Mouse (Mus musculus) limb, embryonic 11.5 days (tissue): ENCODE data around the gene Slc39a11. TPM values are rescaled to one million over a fixed set of nuclear protein-coding genes. Genes with fewer than 3 reads are reported as not detected.

ENCODE experiments used
- ATAC-seq: fragments of 200-750 bp; cut with Nextera tagmentation; 2 replicates; pipeline ENCODE4 v1.8.0; 2017; ENCODE audit warnings: low read depth; ENCODE audit not compliant: insufficient number of reproducible peaks, low FRiP score, low TSS enrichment
- DNase-seq: peaks from one replicate; pipeline ENCODE4 v3.0.0-alpha.2; 2015; ENCODE audit warnings: low spot score
- H3K27ac ChIP-seq: fragments of 300-500 bp; sonication (generic); replicated peaks from 2 replicates; pipeline ENCODE4 v1.5.1; 2014; ENCODE audit warnings: low read depth, mild to moderate bottlenecking, low read length
- H3K27me3 ChIP-seq: fragments of 300-500 bp; sonication (generic); 2 replicates; pipeline ENCODE4 v1.6.1; 2014; ENCODE audit warnings: mild to moderate bottlenecking, low read length, mixed read lengths; ENCODE audit not compliant: control insufficient read depth, insufficient read depth
- H3K36me3 ChIP-seq: fragments of 300-500 bp; sonication (generic); 2 replicates; pipeline ENCODE4 v1.6.1; 2014; ENCODE audit warnings: mild to moderate bottlenecking, low read length, moderate library complexity, mixed read lengths; ENCODE audit not compliant: control insufficient read depth, insufficient read depth
- H3K4me1 ChIP-seq: fragments of 300-500 bp; sonication (generic); 2 replicates; pipeline ENCODE4 v1.6.1; 2014; ENCODE audit warnings: low read length, mixed read lengths; ENCODE audit not compliant: control insufficient read depth, insufficient read depth
- H3K4me2 ChIP-seq: fragments of 300-500 bp; sonication (generic); 2 replicates; pipeline ENCODE4 v1.6.1; 2014; ENCODE audit warnings: low read depth, mild to moderate bottlenecking, moderate library complexity; ENCODE audit not compliant: severe bottlenecking
- H3K4me3 ChIP-seq: fragments of 300-500 bp; sonication (generic); 2 replicates; pipeline ENCODE4 v1.5.1; 2014; ENCODE audit warnings: low read depth, low read length
- H3K9ac ChIP-seq: fragments of 300-500 bp; sonication (generic); 2 replicates; pipeline ENCODE4 v1.6.1; 2014; ENCODE audit warnings: mild to moderate bottlenecking, low read length
- H3K9me3 ChIP-seq: fragments of 300-500 bp; sonication (generic); 2 replicates; pipeline ENCODE4 v1.6.1; 2016; ENCODE audit warnings: low read length; ENCODE audit not compliant: control insufficient read depth
- WGBS: fragments of 180-500 bp; shearing (Covaris S2); extraction: QIAGEN DNeasy Blood & Tissue Kit; methylation state at CpG from one replicate; pipeline ENCODE4 v1.1.7; 2014; 5-methylcytosine and 5-hydroxymethylcytosine counted together
- polyA plus RNA-seq: library from polyadenylated mRNA; unstranded; fragments of >200 nt; fragmentation: Nextera tagmentation; extraction: Ambion mirVana; gene quantifications from 2 replicates; pipeline ENCODE4 v1.2.1, GENCODE M21; 2014

The Slc39a11 gene
- polyA plus RNA-seq, 1 experiment from 2014 or later: 14.9 TPM

DNA sequence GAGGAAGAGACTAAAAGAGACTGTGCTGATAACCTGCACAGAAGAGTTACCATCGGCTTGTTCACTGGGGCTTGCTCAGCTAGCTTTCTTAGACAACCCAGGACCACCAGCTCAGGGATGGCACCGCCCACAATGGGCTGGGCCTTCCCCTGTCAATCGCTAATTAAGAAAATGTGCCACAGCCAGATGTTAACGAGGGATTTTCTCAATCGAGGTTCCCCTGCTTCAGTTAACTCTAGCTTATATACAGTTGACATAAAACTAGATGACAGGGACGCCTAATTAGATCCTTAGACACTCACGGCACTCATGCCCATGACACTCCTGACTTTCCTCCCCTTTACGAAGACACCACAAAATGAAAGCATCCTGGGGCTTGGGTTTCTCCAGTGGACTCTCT is 268.3 kb downstream of the Slc39a11 start:
- Histone ChIP-seq H3K9me3 (no peaks in the 10 kb centered on the region), H3K27me3 (no peaks in the 10 kb centered on the region), H3K4me2 (no peak overlapping the region), H3K4me1 (peaks cover 14% of the 10 kb centered on the region), H3K36me3 (no peaks in the 10 kb centered on the region), H3K9ac (no peak overlapping the region), H3K4me3 (no peak overlapping the region), H3K27ac (no peak overlapping the region)
- 38% methylated on average over 8 of the region's 8 CpGs for WGBS
- DNase-seq (no peak), ATAC-seq (no peak)

DNA sequence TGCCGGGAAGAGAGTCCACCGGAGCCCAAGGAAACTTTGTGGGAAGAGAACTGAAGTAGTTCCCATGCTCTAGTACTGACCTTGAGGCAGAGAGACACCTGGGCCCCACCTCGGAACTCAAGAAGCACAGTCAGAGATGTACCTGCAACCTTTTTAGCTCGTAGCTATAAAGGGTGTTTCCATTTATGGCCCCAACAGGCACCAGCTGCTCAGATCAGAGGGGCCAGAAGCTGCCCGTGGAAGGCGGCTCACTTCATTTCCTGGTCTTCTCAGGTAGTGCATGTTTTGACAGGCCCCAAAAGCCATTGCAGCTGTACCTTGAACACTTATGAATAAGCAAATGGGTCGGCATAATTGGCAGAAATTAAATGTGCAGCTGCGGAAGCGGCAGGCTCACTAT is 271.0 kb downstream of the Slc39a11 start:
- no peak overlapping the region for H3K4me3 ChIP-seq
- H3K9ac ChIP-seq: no peak overlapping the region
- no peaks in the 10 kb centered on the region for H3K9me3 ChIP-seq
- DNase-seq (no peak), ATAC-seq (no peak)
- H3K4me2 ChIP-seq: no peak overlapping the region
- no peak overlapping the region for H3K27ac ChIP-seq
- WGBS: 58% methylated on average over 9 of the region's 9 CpGs
- H3K36me3 ChIP-seq: no peaks in the 10 kb centered on the region
- H3K4me1 ChIP-seq: peaks cover 14% of the 10 kb centered on the region
- H3K27me3 ChIP-seq: no peaks in the 10 kb centered on the region

DNA sequence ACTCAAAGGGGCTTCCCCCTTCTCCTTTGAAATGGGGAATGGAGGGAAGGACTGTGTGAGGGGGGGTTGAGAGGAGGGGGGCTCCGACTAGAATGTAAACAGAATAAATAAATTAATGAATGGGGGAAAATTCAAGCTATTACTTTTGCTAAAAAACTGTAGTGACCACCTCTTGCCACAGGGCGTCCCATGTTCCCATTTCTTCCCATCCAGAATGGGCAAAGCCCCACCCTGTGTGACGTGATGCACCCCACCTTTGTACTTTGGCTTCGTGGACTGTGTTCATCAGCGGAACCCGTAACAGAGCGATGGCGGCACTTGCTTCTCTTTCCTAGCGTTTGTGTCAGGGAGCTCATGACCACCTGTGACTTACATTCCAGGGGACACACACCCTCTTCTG is 273.8 kb downstream of the Slc39a11 start:
- Histone ChIP-seq H3K36me3 (no peaks in the 10 kb centered on the region), H3K27ac (no peak overlapping the region), H3K4me3 (no peak overlapping the region), H3K4me1 (peaks cover 8% of the 10 kb centered on the region), H3K9me3 (no peaks in the 10 kb centered on the region), H3K4me2 (no peak overlapping the region), H3K27me3 (no peaks in the 10 kb centered on the region), H3K9ac (no peak overlapping the region)
- DNase-seq (no peak), ATAC-seq (no peak)
- 90% methylated on average over 9 of the region's 9 CpGs for WGBS

DNA sequence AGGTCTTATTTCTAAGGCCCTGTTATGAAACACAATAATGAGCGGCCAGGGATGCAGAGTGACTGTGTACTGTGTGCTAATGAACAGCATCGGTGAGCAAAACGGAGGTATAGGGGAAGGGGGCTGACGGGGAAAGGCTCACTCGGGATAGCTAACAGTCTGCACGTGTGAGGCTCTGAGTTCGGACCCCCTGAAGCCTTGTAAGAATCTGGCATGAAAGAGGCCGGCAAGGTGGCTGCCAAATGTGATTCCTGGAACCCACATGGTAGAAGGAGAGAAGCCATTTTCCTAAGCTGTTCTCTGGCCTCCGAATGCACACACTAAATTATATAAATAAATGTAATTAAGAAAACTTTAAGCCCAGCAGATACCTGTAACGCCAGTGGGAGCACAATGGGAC is 276.0 kb downstream of the Slc39a11 start:
- WGBS: 85% methylated on average over 10 of the region's 10 CpGs
- Histone ChIP-seq H3K36me3 (no peaks in the 10 kb centered on the region), H3K27ac (no peak overlapping the region), H3K4me1 (peaks cover 5% of the 10 kb centered on the region; the same call in 1 of the 2 replicates), H3K9me3 (no peaks in the 10 kb centered on the region), H3K27me3 (no peaks in the 10 kb centered on the region), H3K4me2 (no peak overlapping the region), H3K4me3 (no peak overlapping the region), H3K9ac (no peak overlapping the region)
- ATAC-seq: no peak
- DNase-seq: no peak

DNA sequence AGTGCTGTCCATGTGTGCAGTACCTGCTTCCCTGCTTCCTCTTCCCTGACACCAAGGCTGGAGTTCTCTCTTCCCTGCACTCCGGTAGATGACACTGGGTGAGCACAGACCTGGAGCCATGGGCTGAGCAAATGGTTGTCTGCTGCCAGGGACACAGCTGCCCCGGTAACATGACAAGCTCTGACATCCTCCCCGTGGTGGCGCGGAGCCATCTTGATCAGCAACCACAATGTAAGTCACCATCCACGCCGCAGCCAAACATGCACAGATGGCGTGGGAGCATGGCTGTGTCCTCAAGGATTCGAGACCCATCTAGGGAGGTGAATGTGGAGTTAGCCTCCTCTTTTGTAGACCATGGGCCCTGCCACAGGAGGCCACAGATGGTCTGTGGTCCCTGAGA is 276.5 kb downstream of the Slc39a11 start:
- no peak overlapping the region for H3K4me2 ChIP-seq
- 93% methylated on average over 9 of the region's 9 CpGs for WGBS
- no peaks in the 10 kb centered on the region for H3K27me3 ChIP-seq
- no peak for DNase-seq
- H3K36me3 ChIP-seq: no peaks in the 10 kb centered on the region
- no peak overlapping the region for H3K4me3 ChIP-seq
- H3K4me1 ChIP-seq: 0 out of 2 replicates have a peak, but pooled peaks cover 2% of the 10 kb centered on the region
- H3K9me3 ChIP-seq: no peaks in the 10 kb centered on the region
- no peak overlapping the region for H3K27ac ChIP-seq
- H3K9ac ChIP-seq: no peak overlapping the region
- ATAC-seq: no peak

DNA sequence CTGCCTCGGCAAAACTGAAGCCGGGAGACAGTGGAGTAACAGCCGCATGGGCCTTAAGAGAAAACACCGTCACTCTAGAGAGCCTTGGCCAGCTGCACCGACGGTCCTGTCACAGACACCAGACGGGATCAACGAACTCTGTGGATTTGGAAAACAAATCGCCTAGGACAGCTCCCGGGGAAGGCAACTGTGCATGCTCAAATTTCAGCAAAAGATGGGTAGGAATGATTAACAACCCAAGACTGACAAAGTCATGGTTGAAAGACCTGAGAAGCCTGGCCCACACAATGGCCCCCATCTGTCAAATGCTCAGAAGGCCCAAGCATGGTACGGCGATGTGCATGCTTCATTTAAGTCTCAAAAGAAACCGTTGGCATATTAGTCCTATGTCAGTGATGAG is 281.8 kb downstream of the Slc39a11 start:
- Histone ChIP-seq H3K9ac (no peak overlapping the region), H3K27me3 (no peaks in the 10 kb centered on the region), H3K4me3 (no peak overlapping the region), H3K4me1 (peaks cover 7% of the 10 kb centered on the region; the same call in 1 of the 2 replicates), H3K36me3 (no peaks in the 10 kb centered on the region), H3K27ac (no peak overlapping the region), H3K9me3 (no peaks in the 10 kb centered on the region), H3K4me2 (no peak overlapping the region)
- 72% methylated on average over 13 of the region's 13 CpGs for WGBS
- ATAC-seq (no peak), DNase-seq (no peak)

DNA sequence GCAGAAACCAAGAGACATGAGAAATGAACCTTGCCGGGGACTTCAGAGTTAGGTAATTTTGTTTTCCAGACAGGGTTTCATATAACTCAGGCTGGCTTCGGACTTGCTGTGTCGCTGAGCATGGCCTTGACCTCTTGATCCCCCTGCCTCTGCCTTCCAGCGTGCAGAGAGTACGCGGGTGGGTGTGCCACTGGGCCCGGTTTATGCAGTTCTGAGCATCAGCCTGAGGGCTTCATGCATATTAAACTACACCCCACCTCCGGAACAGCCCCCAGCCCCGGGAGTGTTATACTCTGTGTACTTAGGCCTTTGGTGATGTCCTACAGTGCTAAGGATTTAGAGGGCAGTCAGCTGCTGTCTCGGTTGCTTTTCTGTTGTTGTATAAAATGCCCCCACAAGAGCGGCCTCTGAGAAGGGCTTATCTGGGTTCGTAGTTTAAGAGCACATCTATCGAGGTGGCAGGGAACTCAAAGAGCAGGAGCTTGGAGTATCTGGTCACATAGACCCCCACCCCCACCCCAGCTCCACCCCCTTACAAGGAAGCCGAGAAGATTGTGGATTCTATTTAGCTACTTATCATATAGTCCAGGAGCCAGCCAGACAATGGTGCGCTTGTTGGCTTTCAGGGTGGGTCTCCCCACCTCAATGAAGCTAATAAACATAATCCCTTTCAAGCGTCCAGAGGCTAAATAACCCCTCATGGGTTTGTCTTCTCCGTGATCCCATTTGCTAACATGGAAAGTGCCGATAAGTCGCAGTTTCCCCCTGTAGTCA is 283.4 kb downstream of the Slc39a11 start:
- Histone ChIP-seq H3K9ac (no peak overlapping the region), H3K9me3 (no peaks in the 10 kb centered on the region), H3K36me3 (no peaks in the 10 kb centered on the region), H3K4me1 (peaks cover 7% of the 10 kb centered on the region; the same call in 1 of the 2 replicates), H3K4me3 (no peak overlapping the region), H3K4me2 (no peak overlapping the region), H3K27ac (no peak overlapping the region), H3K27me3 (no peaks in the 10 kb centered on the region)
- DNase-seq (peak; percentile 38), ATAC-seq (no peak)
- 53% methylated on average over 19 of the region's 19 CpGs for WGBS

DNA sequence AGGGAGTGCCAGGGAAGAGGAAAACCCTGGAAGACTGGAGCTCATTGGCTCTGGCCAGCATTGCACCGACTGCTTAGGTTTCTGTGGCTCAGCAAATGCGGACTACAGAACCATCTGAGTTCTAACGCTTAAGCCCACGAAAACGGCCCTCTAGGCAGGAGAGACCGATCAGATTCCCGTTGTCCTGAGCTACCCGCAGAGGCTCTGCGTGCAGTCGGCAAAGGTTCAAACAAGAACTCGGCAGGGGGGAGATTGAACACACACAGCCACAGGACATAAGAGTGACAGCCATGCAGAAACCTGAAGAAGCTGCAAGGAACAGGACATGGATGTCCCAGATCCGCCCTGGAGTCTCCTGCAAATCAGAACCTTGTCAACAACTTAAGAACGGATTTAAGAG is 286.1 kb downstream of the Slc39a11 start:
- WGBS: 49% methylated on average over 13 of the region's 13 CpGs
- DNase-seq (no peak), ATAC-seq (no peak)
- H3K4me2 ChIP-seq: no peak overlapping the region
- no peaks in the 10 kb centered on the region for H3K27me3 ChIP-seq
- peaks cover 7% of the 10 kb centered on the region; the same call in 1 of the 2 replicates for H3K4me1 ChIP-seq
- no peak overlapping the region for H3K4me3 ChIP-seq
- H3K9ac ChIP-seq: no peak overlapping the region
- H3K9me3 ChIP-seq: no peaks in the 10 kb centered on the region
- H3K36me3 ChIP-seq: no peaks in the 10 kb centered on the region
- H3K27ac ChIP-seq: no peak overlapping the region

DNA sequence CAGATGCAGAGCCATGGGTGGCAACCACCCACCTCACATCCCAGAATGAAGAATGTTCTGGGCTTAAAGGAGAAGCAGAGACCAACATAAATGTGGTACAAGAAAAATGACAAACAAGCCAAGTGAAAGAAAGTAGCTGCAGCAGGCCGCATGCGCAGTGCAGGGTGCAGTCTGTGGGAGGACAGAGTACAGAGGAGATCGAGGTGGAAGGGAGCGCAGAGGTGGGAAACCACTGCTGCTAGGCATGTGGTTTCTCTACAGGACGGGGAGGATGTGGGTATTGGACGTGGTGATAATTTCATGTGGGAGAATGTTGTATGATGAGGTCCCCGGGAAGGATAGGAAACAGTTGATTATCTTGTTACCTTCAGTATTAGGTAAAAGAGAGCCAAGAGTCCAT is 287.3 kb downstream of the Slc39a11 start:
- H3K9ac ChIP-seq: no peak overlapping the region
- DNase-seq (no peak), ATAC-seq (no peak)
- H3K9me3 ChIP-seq: no peaks in the 10 kb centered on the region
- H3K4me3 ChIP-seq: no peak overlapping the region
- 90% methylated on average over 7 of the region's 7 CpGs for WGBS
- H3K27ac ChIP-seq: no peak overlapping the region
- H3K4me1 ChIP-seq: peaks cover 7% of the 10 kb centered on the region; the same call in 1 of the 2 replicates
- H3K4me2 ChIP-seq: no peak overlapping the region
- no peaks in the 10 kb centered on the region for H3K27me3 ChIP-seq
- no peaks in the 10 kb centered on the region for H3K36me3 ChIP-seq
